Mouse (Mus musculus): ENCODE results near the gene Rnf5.

- no peak for TF ChIP-seq CTCF (IDR thresholded peaks at IDR 0.05; ENCODE audit: borderline replicate concordance, insufficient read depth, low read length)
- TF ChIP-seq POLR2A (IDR thresholded peaks at IDR 0.05; ENCODE audit: low read depth, low read length): no peak
Observed at GRCm38 (mm10) chr17:34576577-34576976, 26.9 kb downstream of the Rnf5 start.

Measured in embryonic fibroblast, embryonic 13.5 days (primary cell).